Mouse (Mus musculus) embryonic stem cell, embryonic (primary cell): ENCODE measurements at regions not wholly inside any gene's neighbourhood (a gene's known extent, or its start where the extent isn't known, plus 50 kb on each side); places are given as distances from the start of the nearest gene placed in this dataset.

ENCODE experiments used
- CTCF ChIA-PET, 4 experiments: fragments of 300-600 bp in 2 of 4; fragments of 350-600 bp in 2 of 4; sonication (Branson Sonifier 250); formaldehyde crosslinking; loops; one replicate each; lab custom pipeline; 2022; ENCODE audit warnings: inconsistent platforms in 2 of 4; lab: Charles Lee
- POLR2A ChIA-PET, 4 experiments: fragments of 300-600 bp in 2 of 4; fragments of 350-600 bp in 2 of 4; sonication (Branson Sonifier 250); formaldehyde crosslinking; loops; one replicate each; lab custom pipeline; 2022; ENCODE audit warnings: antibody characterized with exemption in 4 of 4, inconsistent platforms in 1 of 4; lab: Charles Lee

DNA sequence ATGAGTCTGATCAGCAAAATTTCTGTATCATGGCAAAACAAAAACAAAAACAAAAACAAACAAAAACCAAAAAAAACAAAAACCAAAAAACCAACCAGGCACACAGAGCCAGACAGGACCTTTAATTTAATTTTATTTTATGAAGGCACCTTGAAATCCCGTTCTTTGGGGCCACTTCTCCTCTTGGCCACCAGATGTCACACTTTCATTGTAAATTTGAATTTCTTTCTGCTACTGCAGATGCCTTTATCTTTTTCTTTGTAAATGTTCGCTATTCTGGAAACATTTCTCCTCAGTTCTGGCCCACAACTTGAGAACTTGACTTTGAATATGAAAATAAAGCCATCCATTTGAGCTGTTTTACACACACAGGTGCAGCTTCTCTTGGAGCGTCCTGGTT is 78.6 kb upstream of the Rrp15 start:
- ChIA-PET POLR2A (interaction anchor here in 1 of 4 experiments (0.8 to 1.2 kb wide), 2 partner anchors 132 to 152 kb away, joined by 3 read pairs; no protein-coding TSS in a partner anchor), CTCF (interaction anchor here in 3 of 4 experiments (0.6 to 1.1 kb wide), 3 partner anchors 132 to 624 kb away, joined by 3 to 6 read pairs (median 3); no protein-coding TSS in a partner anchor)

DNA sequence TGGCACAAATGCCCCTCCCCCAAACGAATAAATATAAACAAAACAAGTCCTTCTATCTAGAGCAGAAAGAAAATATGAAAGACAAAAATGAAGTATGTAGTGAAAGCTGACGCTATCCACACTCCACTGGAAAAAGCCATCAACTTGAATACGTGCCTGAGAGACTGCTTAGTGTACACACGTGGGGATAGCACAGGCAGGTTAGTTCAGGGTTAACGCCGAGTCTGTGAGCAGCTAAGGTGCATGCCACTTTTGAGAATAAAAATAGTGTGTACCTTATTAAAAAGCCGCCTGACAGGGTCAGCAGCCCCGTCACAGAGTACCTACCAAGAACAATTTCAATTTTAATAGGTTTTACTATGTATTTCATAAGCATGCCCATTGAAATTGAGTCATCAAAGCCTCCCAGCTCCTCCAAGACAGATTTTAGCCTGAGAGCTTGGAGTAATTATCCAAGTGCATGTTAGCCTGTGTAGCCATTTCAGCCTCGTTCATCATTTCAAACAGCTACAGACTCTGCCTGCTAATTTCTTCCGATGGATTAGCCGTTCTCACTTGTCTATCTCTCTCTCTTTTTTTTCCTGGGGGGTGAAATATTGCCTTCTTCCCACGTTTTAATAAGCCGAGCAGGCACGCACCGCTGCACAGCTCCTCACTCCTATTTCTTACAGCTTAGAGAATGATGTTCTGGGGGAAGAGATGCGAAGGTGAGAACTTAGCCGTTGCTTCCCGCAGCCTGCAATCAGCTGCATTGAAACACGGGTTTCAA is 59.2 kb upstream of the Rrp15 start:
- ChIA-PET POLR2A (interaction anchor here in 2 of 4 experiments (0.6 to 1.2 kb wide), 2 partner anchors 31 to 700 kb away, joined by 3 to 5 read pairs; no protein-coding TSS in a partner anchor), CTCF (interaction anchor here in 1 of 4 experiments (0.6 kb wide), 1 partner anchor 967 kb away, joined by 3 read pairs; no protein-coding TSS in a partner anchor)

DNA sequence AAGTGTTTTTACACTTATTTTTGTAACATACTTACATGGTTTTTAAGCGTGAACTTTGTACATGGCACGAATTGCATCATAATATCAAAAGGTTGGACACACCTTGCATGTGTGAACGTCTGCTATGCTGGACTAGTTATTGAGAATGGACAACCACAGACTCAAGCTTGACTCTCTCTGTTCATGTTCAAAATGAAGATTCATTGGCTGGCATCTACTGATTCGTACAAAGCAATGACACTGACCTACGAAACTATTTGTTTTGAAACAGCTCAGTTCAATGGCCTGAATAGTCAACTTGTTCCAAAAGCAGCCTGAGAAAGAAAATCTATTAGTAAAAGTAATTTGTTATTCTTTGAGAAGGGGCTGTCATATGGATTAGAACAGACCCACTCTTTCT is 55.3 kb upstream of the Rrp15 start:
- ChIA-PET CTCF (no interaction called here), POLR2A (no interaction called here)
